Mouse (Mus musculus) testis, postnatal 10 days (tissue): ENCODE measurements around the gene Vmn1r48.
"Not testable (repeated sequence)": the region's sequence is repeated elsewhere in the genome, so short reads cannot be mapped to it uniquely, and the experiment has no call there.

Experiments
- DNase-seq: peaks from one replicate; pipeline ENCODE4 v3.0.0; 2021; ENCODE audit warnings: low spot score

Gene Vmn1r48

GRCm38 (mm10) chr6:90036741-90037140 is at the start of gene Vmn1r48:
Gene Vmn1r48 (minus strand): TSS chr6:90036841.
- DNase-seq: not testable (repeated sequence)

GRCm38 (mm10) chr6:90078406-90078805 is 41.8 kb upstream of the Vmn1r48 start, which contains the start of gene Vmn1r49:
Gene Vmn1r49 (minus strand): TSS chr6:90078506.
- DNase-seq: no peak

GRCm38 (mm10) chr6:90015847-90016246 is 20.8 kb downstream of the Vmn1r48 start, which contains the start of gene Vmn1r47:
Gene Vmn1r47 (plus strand): TSS chr6:90016147.
- not testable (repeated sequence) for DNase-seq

- no peak for DNase-seq
Observed at GRCm38 (mm10) chr6:89985989-89986388, 50.7 kb downstream of the Vmn1r48 start.
